Mouse (Mus musculus) pancreas, adult 10 weeks (tissue): ENCODE results near the gene Amn1. TPM values are rescaled to one million over a fixed set of nuclear protein-coding genes. Genes with fewer than 3 reads are reported as not detected.

Experiments used
- polyA plus RNA-seq: library from polyadenylated mRNA; stranded (reverse); fragments of 350-450 nt; fragmentation: Illumina TruSeq; extraction: RNeasy Lipid Tissue Mini Kit (QIAGEN cat#74804); gene quantifications from one replicate; pipeline ENCODE4 v1.2.3, GENCODE M21; 2015; ENCODE audit warnings: low read depth, low replicate concordance; ENCODE audit not compliant: insufficient read depth

The Amn1 gene
- 1.5 TPM for polyA plus RNA-seq

DNA sequence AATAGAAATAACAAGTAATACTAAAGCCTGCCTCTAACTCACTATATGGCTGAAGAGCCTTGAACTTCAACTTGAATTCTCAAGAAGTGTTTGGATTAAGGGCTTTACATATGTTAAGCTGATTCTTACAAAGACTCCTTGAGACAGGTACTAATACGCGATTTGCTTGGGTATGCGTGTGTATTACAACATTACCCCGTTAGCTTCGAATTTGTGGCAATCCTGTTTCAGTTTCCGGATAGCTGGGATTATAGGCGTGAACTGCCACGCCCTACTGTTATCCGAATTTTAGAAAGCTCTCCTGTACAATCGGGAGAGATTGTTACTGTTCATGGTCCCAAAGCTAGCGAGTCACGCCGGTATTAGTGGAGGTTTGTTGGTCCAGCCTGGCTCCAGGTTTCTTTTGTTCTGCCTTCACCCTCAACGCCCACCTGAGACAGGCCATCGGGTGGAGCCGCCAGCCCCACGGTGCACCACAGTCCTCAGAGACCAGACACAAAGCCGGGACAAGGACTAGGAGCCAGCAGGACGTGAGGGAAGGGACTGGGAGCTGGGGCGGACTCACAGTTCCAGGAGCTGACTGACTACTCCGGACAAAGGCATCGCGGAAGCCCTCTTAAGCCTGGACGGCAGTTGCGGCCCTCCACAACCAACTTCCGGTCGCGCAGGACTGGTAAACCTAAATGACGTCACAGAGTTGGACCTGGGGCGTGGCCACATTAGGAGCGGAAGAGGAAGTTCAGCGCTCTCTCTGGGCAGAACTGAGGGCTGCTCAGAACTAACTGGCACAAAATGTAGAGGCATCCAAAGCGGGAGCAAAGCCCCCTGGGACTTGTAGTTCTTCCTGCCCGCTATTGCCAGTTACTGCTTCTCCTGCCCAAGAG is at the start of gene Amn1:
Amn1 (minus strand) TSS at position 672 of the 884 bp plus-strand sequence.

DNA sequence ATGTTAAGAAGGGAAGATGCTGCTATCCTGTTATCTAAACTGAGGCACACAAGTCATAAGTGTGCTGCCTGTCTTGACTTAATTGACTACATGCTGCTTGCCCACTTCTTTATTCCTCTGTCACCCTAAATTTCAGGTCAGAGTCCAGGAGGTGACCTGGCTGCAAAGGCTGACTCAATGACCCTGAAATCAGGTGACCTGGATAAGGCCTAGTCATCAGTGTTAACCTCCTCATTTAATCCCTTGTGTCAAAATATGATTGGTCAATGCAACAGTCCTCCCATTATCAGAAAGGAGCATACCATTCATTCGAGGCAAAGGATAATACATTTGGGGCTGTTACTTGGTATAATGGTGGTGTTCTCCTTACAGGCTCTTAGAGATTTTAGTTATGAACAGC is 49.0 kb downstream of the Amn1 start, which contains the start of gene Etfbkmt:
Etfbkmt (plus strand) TSS at position 379 of the 400 bp plus-strand sequence.

DNA sequence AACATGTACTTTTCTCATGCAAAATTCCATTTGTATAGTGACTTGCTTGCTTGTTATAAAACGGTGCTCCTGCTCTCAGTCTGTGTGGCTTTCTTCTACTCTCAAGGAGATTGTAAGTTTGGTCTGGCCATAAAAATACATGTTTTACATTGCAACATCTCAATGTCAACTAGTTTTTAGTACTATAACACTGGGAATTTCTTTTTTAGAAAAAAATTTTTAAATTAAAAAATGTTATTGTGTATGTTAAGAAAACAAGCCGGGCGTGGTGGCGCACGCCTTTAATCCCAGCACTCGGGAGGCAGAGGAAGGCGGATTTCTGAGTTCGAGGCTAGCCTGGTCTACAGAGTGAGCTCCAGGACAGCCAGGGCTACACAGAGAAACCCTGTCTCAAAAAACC is 58.6 kb downstream of the Amn1 start, which contains the start of gene Gm10203:
Gm10203 (plus strand) TSS at position 301 of the 400 bp plus-strand sequence.

Other genes starting within 250 kb of the Amn1 start
- 2.2 TPM for gene Sinhcaf, start 242.2 kb downstream of the Amn1 start, polyA plus RNA-seq
- 1.5 TPM for gene Dennd5b, start 87.0 kb downstream of the Amn1 start, polyA plus RNA-seq
- gene Gm10203, start 58.5 kb downstream of the Amn1 start, polyA plus RNA-seq, result not detected
- gene Etfbkmt, start 48.9 kb downstream of the Amn1 start, polyA plus RNA-seq, result 5.5 TPM
- 3.9 TPM for gene Resf1, start 120.7 kb upstream of the Amn1 start, polyA plus RNA-seq
- 4.7 TPM for gene Bicd1, start 220.2 kb upstream of the Amn1 start, polyA plus RNA-seq